Mouse (Mus musculus): ENCODE results near the gene Thsd7a.

Thsd7a gene

DNA sequence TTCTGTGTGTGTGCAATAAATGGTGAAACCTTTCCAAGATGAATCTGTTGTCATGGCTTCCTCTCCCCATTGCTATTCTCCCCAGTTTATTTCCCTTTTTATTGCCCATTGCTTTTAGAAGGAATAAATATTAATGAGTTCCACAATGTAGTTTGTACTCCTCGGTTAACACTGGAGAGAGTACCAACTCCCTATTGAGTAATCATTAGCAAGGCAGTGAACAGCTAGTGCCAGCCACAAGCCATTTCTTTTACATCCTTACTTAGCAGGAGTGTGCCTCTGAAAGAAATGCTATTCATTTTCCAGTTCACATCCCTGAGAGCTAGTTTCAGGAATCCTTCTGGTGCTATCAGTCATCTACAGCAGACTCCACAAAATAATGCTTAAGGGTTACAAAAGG lies 260.3 kb downstream of the Thsd7a start:
- no peak for TF ChIP-seq GATA4 (IDR thresholded peaks at IDR 0.05; ENCODE audit: insufficient replicate concordance, low read length)

DNA sequence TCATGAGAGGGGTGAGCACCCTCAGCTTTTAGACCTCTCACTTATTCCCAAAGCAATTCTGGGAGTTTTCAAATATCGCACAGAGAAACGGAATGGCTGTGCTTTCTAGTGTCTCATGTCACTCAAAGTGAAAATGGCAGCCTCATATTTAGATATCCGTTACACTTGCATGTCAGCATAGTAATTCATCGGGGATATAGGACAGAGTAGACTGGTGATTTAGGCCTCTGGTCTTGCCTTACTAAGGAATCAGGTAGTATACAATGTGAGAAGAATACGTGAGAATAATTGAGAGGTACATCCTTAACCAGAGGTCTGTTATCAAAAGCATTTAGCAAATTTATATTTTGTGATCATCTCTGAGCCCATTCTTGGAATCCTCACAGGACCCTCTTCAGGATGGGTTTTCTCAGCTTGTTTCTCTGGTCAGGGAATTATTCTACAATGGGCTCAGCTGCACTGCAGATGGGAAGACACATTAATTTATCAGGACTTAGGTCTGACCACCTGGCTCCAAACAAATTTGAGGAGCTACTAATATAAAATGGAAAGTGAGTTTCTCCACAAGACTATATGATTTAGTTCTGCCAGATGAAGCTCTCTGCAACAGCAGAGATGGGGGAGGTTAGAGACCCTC lies 267.6 kb downstream of the Thsd7a start:
- TF ChIP-seq GATA4 (IDR thresholded peaks at IDR 0.05; ENCODE audit: insufficient replicate concordance, low read length): no peak

DNA sequence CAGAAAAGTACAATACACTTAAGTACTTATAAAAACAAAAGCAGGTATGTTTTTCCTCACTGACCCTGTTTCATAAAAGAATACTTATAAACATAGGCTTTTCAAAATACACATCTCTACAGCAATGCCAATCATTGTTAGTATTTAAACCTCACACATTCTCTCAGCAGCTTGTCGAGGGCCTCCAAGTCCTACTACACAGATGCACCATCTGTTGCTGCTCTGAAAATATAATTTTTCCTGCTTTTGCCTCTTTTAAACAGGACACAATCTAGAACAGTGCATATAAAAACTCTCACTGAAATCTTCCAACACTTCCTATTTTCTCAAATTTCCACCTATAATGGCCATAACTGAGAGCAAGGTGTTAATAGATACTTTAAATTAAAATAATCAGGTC lies 270.9 kb downstream of the Thsd7a start:
- no peak for TF ChIP-seq GATA4 (IDR thresholded peaks at IDR 0.05; ENCODE audit: insufficient replicate concordance, low read length)

DNA sequence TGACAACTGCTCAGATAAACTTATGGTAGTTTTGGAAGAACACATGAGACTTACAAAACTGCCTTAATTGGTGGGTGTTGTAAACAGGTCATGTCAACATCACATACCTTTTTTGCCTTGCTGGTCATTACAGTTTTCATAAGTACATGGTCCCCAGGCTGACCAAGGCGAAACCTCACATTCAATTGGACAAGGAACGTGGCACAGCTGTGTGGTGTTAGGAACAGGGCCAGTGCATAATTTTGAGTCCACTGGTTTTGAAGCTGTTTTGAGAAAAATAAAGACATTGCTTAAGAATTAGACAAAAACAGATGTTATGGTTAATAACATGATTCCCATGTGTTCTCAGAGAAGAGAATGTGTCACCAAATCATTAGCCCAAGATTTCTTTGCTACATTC lies 278.3 kb downstream of the Thsd7a start:
- no peak for TF ChIP-seq GATA4 (IDR thresholded peaks at IDR 0.05; ENCODE audit: insufficient replicate concordance, low read length)

DNA sequence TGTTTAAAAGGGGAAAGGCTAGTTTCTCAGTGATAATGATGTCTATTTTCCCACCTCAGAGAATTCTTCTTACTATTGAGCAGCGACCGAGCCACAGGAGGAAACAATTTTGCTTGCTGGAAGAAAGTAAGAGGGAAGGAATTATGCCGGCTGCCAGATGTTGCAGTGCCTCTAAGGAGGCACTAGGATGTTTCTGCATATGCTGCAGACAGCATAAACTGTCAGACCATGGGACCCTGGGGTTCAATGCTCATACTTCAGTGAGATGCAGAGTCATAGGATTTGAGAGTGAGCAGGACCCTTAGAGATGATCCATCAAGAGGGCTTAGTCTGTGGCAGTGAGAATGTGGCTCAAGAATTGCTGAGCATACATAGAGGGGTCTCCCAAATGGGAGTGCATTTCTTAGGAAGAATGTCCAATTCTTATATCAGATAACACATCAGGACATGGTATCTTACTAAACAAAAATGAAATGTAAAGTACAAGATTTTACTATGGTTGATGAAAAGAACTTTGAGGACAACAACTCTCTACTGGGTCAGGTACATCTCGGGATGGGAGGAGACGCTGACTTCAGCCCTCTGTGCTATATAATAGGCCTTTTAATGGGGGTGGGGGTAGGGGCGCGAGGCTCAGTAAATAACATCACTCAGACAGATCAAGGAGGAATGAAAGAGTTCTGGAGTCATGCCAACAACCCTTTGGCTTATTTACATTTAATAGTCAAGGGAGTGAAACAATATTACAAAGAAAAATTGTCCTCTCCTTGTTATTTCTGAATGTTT lies 281.7 kb downstream of the Thsd7a start:
- TF ChIP-seq GATA4 (IDR thresholded peaks at IDR 0.05; ENCODE audit: insufficient replicate concordance, low read length): no peak

DNA sequence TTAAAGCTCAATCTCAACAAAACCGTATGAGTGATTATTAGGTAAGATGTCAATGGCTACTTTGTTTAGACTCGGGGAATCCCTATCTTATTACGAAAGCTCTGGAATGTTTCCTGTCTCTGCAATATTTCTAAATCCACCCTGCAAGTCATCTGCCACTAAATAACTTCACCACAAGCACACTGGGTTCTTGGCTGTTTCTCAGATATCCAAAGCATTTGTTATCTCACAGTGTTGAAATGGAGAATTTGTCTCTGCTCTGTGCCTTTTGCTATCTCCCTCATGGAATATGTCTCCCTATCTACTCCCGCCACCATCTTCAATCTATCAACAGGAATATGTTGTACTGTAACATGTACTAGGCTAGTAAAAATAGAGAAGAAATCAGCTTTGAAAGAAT lies 290.4 kb downstream of the Thsd7a start:
- peak; percentile 75; the same call in 1 of the 2 replicates for TF ChIP-seq GATA4 (IDR thresholded peaks at IDR 0.05; ENCODE audit: insufficient replicate concordance, low read length)

DNA sequence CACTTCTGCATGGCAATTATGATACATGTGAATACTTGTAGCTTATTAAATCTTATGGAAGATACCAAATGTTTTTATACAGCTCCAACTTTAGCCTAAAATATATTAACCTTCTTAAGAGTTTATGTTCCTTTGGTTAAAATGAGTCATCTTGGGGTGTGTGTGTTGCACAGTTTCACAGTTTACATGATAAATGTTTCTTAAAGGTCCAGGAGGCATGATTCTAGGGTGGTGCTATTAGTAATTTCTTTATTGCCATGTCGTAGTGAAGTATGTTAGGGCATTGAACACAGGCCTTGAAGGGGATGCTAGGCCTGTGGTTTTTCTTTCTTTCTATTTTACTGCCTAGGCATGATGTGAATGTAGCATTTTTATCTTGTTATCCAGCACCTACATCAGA lies 291.8 kb downstream of the Thsd7a start:
- TF ChIP-seq GATA4 (IDR thresholded peaks at IDR 0.05; ENCODE audit: insufficient replicate concordance, low read length): no peak

DNA sequence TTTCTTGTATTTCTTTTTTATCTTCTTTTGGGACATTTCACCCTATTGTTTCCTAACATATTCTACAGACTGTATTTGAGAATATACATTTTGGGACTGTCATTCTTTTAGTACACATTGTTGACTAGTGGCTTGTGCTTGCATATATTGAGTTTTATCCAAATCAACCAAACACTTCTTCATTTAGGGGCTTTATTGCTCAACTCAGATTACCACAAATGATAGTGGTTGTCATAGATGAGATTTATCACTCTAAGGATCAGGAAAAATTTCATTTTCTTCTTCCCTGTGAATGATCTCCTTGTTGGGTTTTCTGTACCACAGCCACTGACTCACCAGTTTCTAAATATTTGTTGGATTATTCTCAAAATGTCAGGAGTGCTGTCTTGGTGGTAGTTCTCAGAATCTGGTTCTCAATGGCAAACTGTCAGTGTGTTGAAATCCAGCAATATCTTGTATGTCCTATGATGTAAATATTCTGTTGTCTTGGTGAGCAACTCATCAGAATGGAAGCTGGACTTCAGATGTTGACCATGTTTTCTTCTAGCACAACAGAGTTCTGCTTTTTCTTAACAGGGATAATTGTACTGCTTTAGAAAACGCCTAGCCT lies 294.2 kb downstream of the Thsd7a start:
- no peak for TF ChIP-seq GATA4 (IDR thresholded peaks at IDR 0.05; ENCODE audit: insufficient replicate concordance, low read length)

DNA sequence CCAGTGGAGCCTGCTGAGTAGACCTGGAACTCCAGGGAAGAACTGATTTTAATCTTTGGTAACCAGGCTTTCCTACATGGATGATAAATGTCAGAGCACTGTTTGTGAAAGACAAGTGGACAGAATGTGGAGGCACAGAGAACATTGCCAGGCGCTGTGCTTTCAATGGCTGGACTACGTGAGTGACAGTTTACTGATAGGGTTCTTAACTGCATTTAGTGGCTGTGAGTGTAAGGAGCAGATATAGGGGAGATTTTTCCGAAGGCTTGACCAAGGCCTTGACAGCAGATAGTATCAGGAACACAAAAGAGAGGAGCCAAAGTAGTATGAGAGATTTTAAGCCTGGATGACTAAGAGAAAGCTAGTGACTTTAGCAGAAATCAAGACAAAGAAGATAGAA lies 295.1 kb downstream of the Thsd7a start:
- TF ChIP-seq GATA4 (IDR thresholded peaks at IDR 0.05; ENCODE audit: insufficient replicate concordance, low read length): no peak

DNA sequence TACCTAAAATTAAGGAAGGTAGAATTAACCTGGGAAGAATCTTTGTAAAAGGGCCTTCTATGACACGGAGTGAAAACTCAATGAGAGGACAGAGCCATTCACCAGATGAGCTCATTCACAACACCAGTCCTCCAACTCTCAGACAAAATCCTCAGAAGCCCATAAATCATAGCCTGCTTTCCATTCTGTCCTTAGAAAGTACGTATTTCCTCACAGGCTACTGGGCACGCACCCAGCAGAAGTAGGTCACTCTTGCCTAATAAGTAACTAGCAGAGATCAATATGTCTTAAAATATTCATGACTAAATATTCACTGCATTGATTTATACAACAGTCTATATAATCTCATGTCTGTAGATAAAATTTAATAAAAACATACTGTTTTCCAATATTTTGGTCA lies 300.4 kb downstream of the Thsd7a start:
- no peak for TF ChIP-seq GATA4 (IDR thresholded peaks at IDR 0.05; ENCODE audit: insufficient replicate concordance, low read length)

DNA sequence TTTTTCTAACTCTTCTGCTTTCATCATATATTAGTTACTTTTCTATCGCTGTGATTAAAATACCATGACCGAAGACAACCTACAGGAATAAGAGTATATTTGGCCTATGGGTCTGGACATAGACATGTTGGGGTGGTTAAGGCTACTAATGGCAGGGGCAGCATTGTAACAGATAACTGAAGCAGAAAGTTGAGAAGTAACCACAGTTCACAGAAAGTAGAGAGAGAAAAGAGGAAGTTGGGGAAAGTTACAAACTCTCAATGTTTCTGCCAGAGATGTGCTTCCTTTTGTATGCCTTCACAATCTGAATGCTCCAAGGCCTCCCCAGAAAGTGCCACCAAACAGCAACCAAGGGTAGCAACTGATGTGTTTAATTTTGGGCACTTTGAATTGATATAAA lies 303.7 kb downstream of the Thsd7a start:
- TF ChIP-seq GATA4 (IDR thresholded peaks at IDR 0.05; ENCODE audit: insufficient replicate concordance, low read length): no peak

DNA sequence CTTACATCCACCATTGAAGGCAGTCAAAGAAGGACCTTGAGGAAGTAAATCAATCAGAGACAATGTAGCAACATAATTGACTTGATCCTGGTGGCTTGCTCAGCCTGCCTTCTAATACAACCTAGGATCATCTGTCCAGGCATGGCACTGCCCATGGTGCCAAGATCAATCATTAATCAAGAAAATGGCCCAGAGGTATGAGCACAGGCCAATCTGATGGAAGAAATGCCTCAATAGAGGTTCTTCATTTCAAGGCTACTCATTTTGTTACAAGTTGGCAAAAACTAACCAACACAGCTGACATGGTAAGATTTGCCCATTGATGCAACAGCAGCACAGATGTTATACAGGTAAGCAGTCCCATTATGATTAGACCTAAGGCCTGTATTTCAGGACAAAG lies 309.6 kb downstream of the Thsd7a start:
- no peak for TF ChIP-seq GATA4 (IDR thresholded peaks at IDR 0.05; ENCODE audit: insufficient replicate concordance, low read length)

DNA sequence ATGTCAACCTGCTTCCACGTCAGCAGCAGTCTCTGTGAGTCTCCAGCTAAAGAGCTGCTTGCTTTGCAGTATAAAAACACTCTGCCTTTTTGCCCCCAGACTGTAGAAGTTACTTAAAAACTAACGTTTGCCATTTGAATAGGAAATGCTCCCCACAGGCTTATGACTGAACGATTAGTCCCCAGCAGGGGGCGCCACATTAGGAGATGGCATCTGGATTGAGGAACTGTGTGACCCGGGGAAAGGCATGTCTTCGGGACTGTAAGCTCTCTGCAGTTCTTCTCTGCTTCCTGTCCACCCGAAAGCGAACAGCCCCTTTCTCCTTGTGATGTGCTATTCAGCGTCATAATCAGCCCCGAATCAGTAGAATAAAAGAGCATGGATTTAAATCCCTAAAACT lies 330.1 kb downstream of the Thsd7a start:
- TF ChIP-seq GATA4 (IDR thresholded peaks at IDR 0.05; ENCODE audit: insufficient replicate concordance, low read length): no peak

DNA sequence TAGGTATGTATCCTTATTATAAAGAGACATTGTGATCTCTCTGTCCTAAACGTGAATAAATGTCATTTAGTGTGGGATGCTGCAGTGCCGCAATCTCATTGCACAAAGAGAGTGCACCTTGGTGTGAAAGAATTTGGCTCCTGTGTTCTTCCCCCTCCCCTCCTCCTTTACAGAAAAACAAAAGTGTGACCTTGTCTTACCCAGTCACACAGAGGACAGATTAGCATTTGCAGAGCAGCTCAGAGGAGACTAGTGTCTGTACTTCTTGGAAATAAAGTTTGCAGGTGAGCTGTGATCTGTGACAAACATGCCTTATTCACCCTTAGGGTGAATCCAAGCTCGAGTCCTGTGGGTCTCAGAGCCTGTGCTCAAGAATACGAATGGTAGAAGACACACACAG lies 332.2 kb downstream of the Thsd7a start:
- no peak for TF ChIP-seq GATA4 (IDR thresholded peaks at IDR 0.05; ENCODE audit: insufficient replicate concordance, low read length)

DNA sequence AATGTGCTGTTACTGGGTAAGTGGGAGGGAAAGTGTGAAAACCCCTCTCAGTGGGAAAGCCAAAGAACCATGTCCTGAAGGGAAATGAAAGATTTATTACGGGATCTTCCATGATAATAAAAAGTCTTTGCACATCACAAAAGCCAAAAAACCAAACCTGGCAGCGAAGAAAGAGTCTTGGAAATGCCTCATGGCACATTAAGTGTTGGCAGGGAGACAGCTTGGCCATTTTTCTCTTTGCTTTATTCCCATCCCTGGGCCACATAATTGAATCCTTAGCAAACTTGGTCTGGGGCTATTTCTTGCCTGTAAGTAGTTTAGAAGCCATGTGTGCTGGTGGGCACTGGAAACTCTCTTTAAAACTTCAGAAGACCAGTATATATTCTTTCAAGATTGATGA lies 344.8 kb downstream of the Thsd7a start:
- TF ChIP-seq GATA4 (IDR thresholded peaks at IDR 0.05; ENCODE audit: insufficient replicate concordance, low read length): no peak

DNA sequence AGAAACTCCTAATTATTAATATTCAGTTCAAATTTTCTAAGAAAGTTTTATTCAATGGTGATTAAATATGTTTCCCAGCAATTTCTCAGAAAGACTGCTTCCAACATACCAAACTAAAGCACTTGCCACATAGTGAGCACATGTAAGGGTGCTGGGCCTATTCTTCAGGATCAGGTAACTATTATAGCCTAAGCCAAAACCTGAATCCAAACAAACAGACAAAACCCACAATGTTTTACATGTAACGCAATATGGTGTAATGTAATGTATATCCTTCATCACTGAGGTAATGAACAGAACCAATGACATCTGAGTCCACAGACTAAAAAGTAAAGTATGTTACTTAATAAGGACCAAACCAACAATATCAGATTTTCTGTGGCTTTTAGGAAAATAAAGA lies 346.2 kb downstream of the Thsd7a start:
- no peak for TF ChIP-seq GATA4 (IDR thresholded peaks at IDR 0.05; ENCODE audit: insufficient replicate concordance, low read length)
